Mouse (Mus musculus): ENCODE results near the gene Sdhb. TPM values are rescaled to one million over a fixed set of nuclear protein-coding genes. Genes with fewer than 3 reads are reported as not detected.

Sdhb gene
- polyA plus RNA-seq, 1 experiment from 2014 or later, result 418 TPM

DNA sequence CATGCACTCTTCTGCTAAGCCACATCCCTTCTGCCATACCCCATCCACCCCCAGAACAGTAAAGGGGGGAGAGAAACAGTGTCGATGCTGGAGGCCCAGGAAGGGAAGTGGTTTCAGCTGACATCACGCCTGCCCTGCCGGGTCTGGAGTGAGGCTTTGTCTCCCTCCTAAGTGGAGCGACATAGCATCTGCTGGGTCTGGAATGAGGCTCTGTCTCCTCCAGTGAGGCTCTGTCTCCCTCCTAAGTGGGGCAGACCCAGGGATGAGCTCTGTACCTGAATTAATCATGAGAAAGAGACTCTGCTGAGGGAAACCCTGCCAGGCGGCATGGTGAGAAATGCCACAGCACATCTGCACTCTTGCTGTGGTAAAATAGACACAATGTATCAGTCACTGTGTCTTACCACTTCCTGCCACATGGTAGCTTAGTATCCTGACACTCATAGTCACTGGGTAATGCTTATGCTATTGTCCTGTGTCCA, 16.0 kb upstream of the Sdhb start:
- Histone ChIP-seq H3K36me3 (ENCODE audit: control insufficient read depth, insufficient read depth, low read length) (no peaks in the 10 kb centered on the region), H3K27me3 (ENCODE audit: control insufficient read depth, insufficient read depth, low read length) (no peaks in the 10 kb centered on the region), H3K4me2 (ENCODE audit: low read depth) (no peak overlapping the region), H3K9me3 (ENCODE audit: control insufficient read depth, low read length) (no peaks in the 10 kb centered on the region), H3K4me3 (ENCODE audit: low read depth, low read length) (no peak overlapping the region), H3K4me1 (ENCODE audit: control insufficient read depth, insufficient read depth, low read length) (no peaks in the 10 kb centered on the region), H3K27ac (ENCODE audit: low read depth, low read length) (no peak overlapping the region), H3K9ac (ENCODE audit: low read length) (no peak overlapping the region)
- no peak for DNase-seq (ENCODE audit: low spot score)
- no peak for ATAC-seq (ENCODE audit: insufficient read depth, low FRiP score, low TSS enrichment)
- 84% methylated on average over 5 of the region's 5 CpGs for WGBS

DNA sequence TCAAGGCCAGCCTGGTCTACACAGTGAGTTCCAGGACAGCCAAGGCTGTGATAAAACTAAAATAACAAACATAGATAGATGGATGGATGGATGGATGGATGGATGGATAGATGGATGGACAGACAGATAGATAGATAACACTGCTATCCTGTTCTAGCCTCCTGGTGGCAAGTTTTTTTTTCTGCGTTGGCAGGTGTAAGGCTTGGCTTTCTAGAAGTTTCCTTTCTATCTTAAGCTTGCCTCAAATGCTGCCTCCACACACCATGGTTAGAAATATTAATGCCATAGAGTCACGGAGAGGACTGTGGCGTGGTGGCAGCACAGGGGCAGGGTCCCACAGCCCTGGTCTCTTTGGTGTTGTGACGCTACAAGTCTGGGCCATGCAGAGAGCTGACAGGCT, 15.4 kb upstream of the Sdhb start:
- no peaks in the 10 kb centered on the region for H3K36me3 ChIP-seq (ENCODE audit: control insufficient read depth, insufficient read depth, low read length)

DNA sequence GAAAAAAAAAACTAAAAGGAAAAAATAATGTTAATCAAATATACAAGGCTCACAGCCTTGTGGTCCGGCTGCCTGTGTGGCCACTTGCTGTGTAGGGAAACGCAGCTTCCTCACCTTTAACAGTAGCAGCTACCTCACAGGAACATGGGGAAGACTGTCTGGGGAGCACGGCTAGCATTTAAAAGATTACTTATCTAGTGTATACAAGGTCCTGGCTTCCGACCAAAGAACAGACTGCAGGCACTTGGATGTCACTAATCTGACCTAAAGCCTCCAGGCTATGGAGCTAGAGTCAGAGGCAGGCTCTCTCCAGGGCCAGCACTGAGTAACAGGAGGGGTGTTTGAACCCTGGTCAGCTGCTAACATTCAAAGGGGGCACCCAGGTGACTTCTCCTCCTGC, 15.0 kb upstream of the Sdhb start:
- H3K4me3 ChIP-seq (ENCODE audit: low read depth, low read length), result no peak overlapping the region
- H3K4me1 ChIP-seq (ENCODE audit: control insufficient read depth, insufficient read depth, low read length), result no peaks in the 10 kb centered on the region
- DNase-seq (ENCODE audit: low spot score) (no peak), ATAC-seq (ENCODE audit: insufficient read depth, low FRiP score, low TSS enrichment) (no peak)
- no peak overlapping the region for H3K4me2 ChIP-seq (ENCODE audit: low read depth)
- WGBS, result 84% methylated on average over 4 of the region's 4 CpGs
- no peaks in the 10 kb centered on the region for H3K27me3 ChIP-seq (ENCODE audit: control insufficient read depth, insufficient read depth, low read length)
- H3K27ac ChIP-seq (ENCODE audit: low read depth, low read length), result no peak overlapping the region
- H3K36me3 ChIP-seq (ENCODE audit: control insufficient read depth, insufficient read depth, low read length), result no peaks in the 10 kb centered on the region
- H3K9ac ChIP-seq (ENCODE audit: low read length), result no peak overlapping the region
- H3K9me3 ChIP-seq (ENCODE audit: control insufficient read depth, low read length), result no peaks in the 10 kb centered on the region

More for the DNA sequence above, 15.4 kb upstream of the Sdhb start:
- 95% methylated on average over 4 of the region's 4 CpGs for WGBS
- no peaks in the 10 kb centered on the region for H3K4me1 ChIP-seq (ENCODE audit: control insufficient read depth, insufficient read depth, low read length)
- DNase-seq (ENCODE audit: low spot score), result no peak
- no peak for ATAC-seq (ENCODE audit: insufficient read depth, low FRiP score, low TSS enrichment)
- H3K9me3 ChIP-seq (ENCODE audit: control insufficient read depth, low read length), result no peaks in the 10 kb centered on the region
- H3K27ac ChIP-seq (ENCODE audit: low read depth, low read length), result no peak overlapping the region
- no peak overlapping the region for H3K4me3 ChIP-seq (ENCODE audit: low read depth, low read length)
- H3K4me2 ChIP-seq (ENCODE audit: low read depth), result no peak overlapping the region
- no peaks in the 10 kb centered on the region for H3K27me3 ChIP-seq (ENCODE audit: control insufficient read depth, insufficient read depth, low read length)
- no peak overlapping the region for H3K9ac ChIP-seq (ENCODE audit: low read length)

DNA sequence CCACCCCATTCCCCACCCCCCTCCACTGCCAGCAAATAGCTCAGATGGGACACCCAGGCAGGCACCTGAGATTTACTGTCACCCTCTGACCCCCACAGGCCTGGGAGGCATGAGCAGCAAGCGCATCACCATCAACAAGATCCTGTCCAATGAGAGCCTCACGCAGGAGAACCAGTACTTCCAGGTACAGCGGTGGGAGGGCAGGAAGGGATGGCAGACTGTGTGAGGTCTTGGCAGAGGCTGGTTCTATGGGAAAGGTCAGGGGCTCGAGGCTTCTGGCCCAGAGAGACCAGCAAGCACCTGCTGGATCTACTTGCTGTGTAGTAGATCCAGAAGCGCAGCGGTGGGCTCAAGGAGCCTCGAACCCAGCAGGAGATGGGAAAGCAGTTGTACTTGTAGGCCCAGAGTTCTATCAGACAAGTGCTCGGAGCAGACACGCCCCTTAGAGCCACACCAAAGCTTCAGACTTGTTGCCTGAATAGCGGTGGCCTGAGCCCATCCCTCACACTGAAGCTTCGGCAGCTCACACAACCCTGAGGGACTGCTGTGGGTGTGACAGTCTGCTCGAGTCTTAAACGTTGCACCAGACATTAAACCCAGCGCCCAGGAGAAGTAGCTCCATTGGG, 14.3 kb upstream of the Sdhb start:
- no peaks in the 10 kb centered on the region for H3K27me3 ChIP-seq (ENCODE audit: control insufficient read depth, insufficient read depth, low read length)

DNA sequence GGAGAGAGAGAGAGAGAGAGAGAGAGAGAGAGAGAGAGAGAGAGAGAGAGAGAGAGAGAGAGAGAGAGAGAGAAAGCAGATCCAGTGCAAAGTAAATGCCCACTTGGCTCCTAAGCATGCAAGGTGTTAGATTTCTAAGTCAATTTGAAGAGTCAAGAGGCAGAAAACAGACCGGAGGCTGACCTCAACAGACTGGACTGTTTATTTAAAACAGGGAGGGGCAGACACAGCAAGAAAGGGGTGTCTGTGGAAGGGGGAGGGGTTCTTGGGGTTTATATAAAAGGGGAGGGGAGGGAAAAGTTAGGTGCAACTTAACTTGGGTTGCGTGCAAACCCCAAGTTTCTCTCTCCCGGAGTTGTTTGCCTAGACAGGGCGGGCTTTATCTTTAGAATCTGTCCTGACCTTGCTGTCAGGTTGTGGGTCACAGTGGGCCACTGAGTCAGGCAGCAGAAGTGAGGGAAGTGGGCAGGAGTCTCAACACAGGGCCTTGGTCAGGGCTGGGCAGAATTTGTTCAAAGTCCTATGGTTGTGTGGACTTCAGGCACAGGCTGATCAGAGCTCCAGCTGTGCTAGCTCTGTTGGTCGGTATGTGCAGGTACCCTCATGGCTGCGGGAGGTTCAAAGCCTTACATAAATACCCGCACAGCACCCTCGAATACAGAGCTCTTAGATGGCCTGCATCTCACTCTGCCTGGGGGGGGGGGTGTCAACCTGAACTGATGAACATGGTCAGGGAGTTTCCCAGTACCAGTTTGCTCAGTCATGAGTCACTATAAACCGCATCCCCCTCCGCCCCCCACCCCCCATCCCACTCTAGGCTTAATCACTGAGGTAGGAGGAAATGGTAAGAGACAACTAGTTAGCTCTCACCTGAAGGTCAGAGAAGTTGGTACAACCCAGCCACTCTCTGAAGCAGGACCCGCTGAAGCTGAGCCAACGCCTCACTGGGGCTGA, 13.2 kb upstream of the Sdhb start:
- H3K4me1 ChIP-seq (ENCODE audit: control insufficient read depth, insufficient read depth, low read length), result no peaks in the 10 kb centered on the region
- ATAC-seq (ENCODE audit: insufficient read depth, low FRiP score, low TSS enrichment) (no peak), DNase-seq (ENCODE audit: low spot score) (no peak)
- no peak overlapping the region for H3K4me3 ChIP-seq (ENCODE audit: low read depth, low read length)
- H3K27ac ChIP-seq (ENCODE audit: low read depth, low read length), result no peak overlapping the region
- no peaks in the 10 kb centered on the region for H3K27me3 ChIP-seq (ENCODE audit: control insufficient read depth, insufficient read depth, low read length)
- H3K9ac ChIP-seq (ENCODE audit: low read length), result no peak overlapping the region
- H3K4me2 ChIP-seq (ENCODE audit: low read depth), result no peak overlapping the region
- H3K9me3 ChIP-seq (ENCODE audit: control insufficient read depth, low read length), result no peaks in the 10 kb centered on the region
- H3K36me3 ChIP-seq (ENCODE audit: control insufficient read depth, insufficient read depth, low read length), result no peaks in the 10 kb centered on the region
- 82% methylated on average over 12 of the region's 12 CpGs for WGBS

More for the DNA sequence above, 14.3 kb upstream of the Sdhb start:
- no peak for ATAC-seq (ENCODE audit: insufficient read depth, low FRiP score, low TSS enrichment)
- no peaks in the 10 kb centered on the region for H3K36me3 ChIP-seq (ENCODE audit: control insufficient read depth, insufficient read depth, low read length)
- no peaks in the 10 kb centered on the region for H3K9me3 ChIP-seq (ENCODE audit: control insufficient read depth, low read length)
- WGBS, result 73% methylated on average over 14 of the region's 14 CpGs
- no peaks in the 10 kb centered on the region for H3K4me1 ChIP-seq (ENCODE audit: control insufficient read depth, insufficient read depth, low read length)
- no peak overlapping the region for H3K4me3 ChIP-seq (ENCODE audit: low read depth, low read length)
- H3K9ac ChIP-seq (ENCODE audit: low read length), result no peak overlapping the region
- DNase-seq (ENCODE audit: low spot score), result no peak
- no peak overlapping the region for H3K4me2 ChIP-seq (ENCODE audit: low read depth)
- no peak overlapping the region for H3K27ac ChIP-seq (ENCODE audit: low read depth, low read length)

DNA sequence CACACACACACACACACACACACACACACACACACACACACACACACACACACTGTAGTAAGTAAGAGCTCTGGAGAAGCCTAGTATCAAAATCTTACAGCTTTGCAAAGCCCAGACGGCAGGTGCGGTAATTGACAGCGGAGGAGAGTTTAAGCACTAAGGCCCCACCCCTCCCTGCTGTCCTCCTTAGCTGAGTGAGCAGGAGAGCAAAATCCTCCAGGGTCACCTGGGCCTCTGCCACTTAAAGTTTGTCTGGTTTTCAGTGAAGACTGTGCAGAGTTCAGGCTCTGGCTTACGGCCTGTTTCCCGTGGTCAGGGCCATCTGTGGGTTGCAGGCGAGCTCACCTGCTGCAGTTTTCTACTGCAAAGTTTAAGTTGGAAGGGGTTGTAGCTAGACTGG, 12.5 kb upstream of the Sdhb start:
- no peaks in the 10 kb centered on the region for H3K4me1 ChIP-seq (ENCODE audit: control insufficient read depth, insufficient read depth, low read length)
- DNase-seq (ENCODE audit: low spot score) (no peak), ATAC-seq (ENCODE audit: insufficient read depth, low FRiP score, low TSS enrichment) (no peak)
- no peaks in the 10 kb centered on the region for H3K9me3 ChIP-seq (ENCODE audit: control insufficient read depth, low read length)
- H3K27me3 ChIP-seq (ENCODE audit: control insufficient read depth, insufficient read depth, low read length), result no peaks in the 10 kb centered on the region
- no peak overlapping the region for H3K9ac ChIP-seq (ENCODE audit: low read length)
- H3K4me2 ChIP-seq (ENCODE audit: low read depth), result no peak overlapping the region
- WGBS, result 90% methylated on average over 6 of the region's 6 CpGs
- H3K4me3 ChIP-seq (ENCODE audit: low read depth, low read length), result no peak overlapping the region
- H3K27ac ChIP-seq (ENCODE audit: low read depth, low read length), result no peak overlapping the region
- no peaks in the 10 kb centered on the region for H3K36me3 ChIP-seq (ENCODE audit: control insufficient read depth, insufficient read depth, low read length)

DNA sequence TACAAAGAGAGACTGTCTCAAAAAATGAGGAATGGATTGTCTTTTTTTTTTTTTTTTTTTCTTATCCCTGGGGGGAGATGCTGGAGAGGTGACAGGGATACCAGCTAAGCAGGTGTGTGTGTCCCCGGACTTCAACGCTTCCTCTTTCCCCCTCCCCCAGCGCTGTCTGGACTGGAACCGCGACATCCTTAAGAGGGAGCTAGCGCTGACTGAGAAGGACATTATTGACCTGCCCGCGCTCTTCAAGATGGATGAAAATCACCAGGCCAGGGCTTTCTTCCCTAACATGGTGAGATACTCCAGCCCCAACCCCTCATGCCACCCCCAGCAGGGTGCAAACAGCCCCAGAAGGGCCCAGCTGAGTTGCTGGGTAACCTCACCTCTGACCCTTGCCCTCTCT, 12.0 kb upstream of the Sdhb start:
- Histone ChIP-seq H3K27me3 (ENCODE audit: control insufficient read depth, insufficient read depth, low read length) (no peaks in the 10 kb centered on the region), H3K36me3 (ENCODE audit: control insufficient read depth, insufficient read depth, low read length) (no peaks in the 10 kb centered on the region), H3K4me3 (ENCODE audit: low read depth, low read length) (no peak overlapping the region), H3K9ac (ENCODE audit: low read length) (no peak overlapping the region), H3K9me3 (ENCODE audit: control insufficient read depth, low read length) (no peaks in the 10 kb centered on the region), H3K4me1 (ENCODE audit: control insufficient read depth, insufficient read depth, low read length) (no peaks in the 10 kb centered on the region), H3K4me2 (ENCODE audit: low read depth) (no peak overlapping the region), H3K27ac (ENCODE audit: low read depth, low read length) (no peak overlapping the region)
- 85% methylated on average over 8 of the region's 8 CpGs for WGBS
- DNase-seq (ENCODE audit: low spot score), result no peak
- no peak for ATAC-seq (ENCODE audit: insufficient read depth, low FRiP score, low TSS enrichment)

DNA sequence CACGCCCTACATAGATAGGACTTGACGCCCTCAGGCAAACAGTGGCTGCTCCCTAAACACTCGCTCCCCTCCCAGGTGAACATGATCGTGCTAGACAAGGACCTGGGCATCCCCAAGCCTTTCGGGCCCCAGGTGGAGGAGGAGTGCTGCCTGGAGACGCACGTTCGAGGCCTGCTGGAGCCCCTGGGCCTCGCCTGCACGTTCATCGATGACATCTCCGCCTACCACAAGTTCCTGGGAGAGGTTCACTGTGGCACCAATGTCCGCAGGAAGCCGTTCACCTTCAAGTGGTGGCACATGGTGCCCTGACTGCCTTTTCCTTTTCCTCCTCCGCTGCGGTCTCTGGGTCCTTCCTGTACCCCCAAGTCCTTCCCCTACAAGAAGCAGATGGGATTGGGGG, 11.4 kb upstream of the Sdhb start:
- Histone ChIP-seq H3K36me3 (ENCODE audit: control insufficient read depth, insufficient read depth, low read length) (no peaks in the 10 kb centered on the region), H3K4me1 (ENCODE audit: control insufficient read depth, insufficient read depth, low read length) (no peaks in the 10 kb centered on the region), H3K27ac (ENCODE audit: low read depth, low read length) (no peak overlapping the region), H3K4me2 (ENCODE audit: low read depth) (no peak overlapping the region), H3K9ac (ENCODE audit: low read length) (no peak overlapping the region), H3K27me3 (ENCODE audit: control insufficient read depth, insufficient read depth, low read length) (no peaks in the 10 kb centered on the region), H3K9me3 (ENCODE audit: control insufficient read depth, low read length) (no peaks in the 10 kb centered on the region), H3K4me3 (ENCODE audit: low read depth, low read length) (no peak overlapping the region)
- ATAC-seq (ENCODE audit: insufficient read depth, low FRiP score, low TSS enrichment) (no peak), DNase-seq (ENCODE audit: low spot score) (no peak)
- 84% methylated on average over 16 of the region's 16 CpGs for WGBS

DNA sequence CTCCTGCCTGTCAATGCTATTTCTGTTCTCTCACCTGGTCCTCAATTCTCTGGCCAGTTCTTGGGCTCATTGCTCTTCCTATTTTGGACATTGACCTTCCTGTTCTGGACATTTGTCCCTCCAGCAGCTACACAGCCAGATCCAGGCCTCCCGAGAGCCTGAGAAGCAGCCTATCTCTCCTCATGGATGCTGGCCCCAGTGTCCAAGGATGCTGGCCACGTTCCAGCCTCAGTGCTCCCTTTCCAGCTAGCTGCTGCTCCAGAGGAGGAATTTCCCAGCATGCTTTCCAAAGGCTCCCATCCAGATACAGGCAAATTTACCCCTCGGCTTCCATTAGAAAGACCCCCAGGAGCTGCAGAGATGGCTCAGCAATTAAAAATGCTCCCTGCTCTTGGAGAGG, 10.4 kb upstream of the Sdhb start:
- Histone ChIP-seq H3K27me3 (ENCODE audit: control insufficient read depth, insufficient read depth, low read length) (no peaks in the 10 kb centered on the region), H3K4me1 (ENCODE audit: control insufficient read depth, insufficient read depth, low read length) (no peaks in the 10 kb centered on the region), H3K4me2 (ENCODE audit: low read depth) (no peak overlapping the region), H3K4me3 (ENCODE audit: low read depth, low read length) (no peak overlapping the region), H3K9ac (ENCODE audit: low read length) (no peak overlapping the region), H3K36me3 (ENCODE audit: control insufficient read depth, insufficient read depth, low read length) (no peaks in the 10 kb centered on the region), H3K9me3 (ENCODE audit: control insufficient read depth, low read length) (no peaks in the 10 kb centered on the region), H3K27ac (ENCODE audit: low read depth, low read length) (no peak overlapping the region)
- WGBS, result 86% methylated on average over 3 of the region's 3 CpGs
- ATAC-seq (ENCODE audit: insufficient read depth, low FRiP score, low TSS enrichment) (no peak), DNase-seq (ENCODE audit: low spot score) (no peak)

All from neural tube, embryonic 11.5 days (tissue).